Mouse (Mus musculus) limb, embryonic 15.5 days (tissue): Measurements from ENCODE around the gene Myo1b. TPM values are rescaled to one million over a fixed set of nuclear protein-coding genes. Genes with fewer than 3 reads are reported as not detected.
A peak's percentile ranks its signal among the peaks of the same experiment; 100 is the strongest.
"Not testable (repeated sequence)": the region's sequence is repeated elsewhere in the genome, so short reads cannot be mapped to it uniquely, and the experiment has no call there.

ENCODE experiments used
- ATAC-seq: fragments of 200-750 bp; cut with Nextera tagmentation; 2 replicates; pipeline ENCODE4 v1.8.0; 2017; ENCODE audit warnings: low read depth, moderate TSS enrichment; ENCODE audit not compliant: insufficient number of reproducible peaks, low FRiP score, low TSS enrichment
- H3K27ac ChIP-seq: fragments of 300-500 bp; sonication (generic); 2 replicates; pipeline ENCODE4 v1.5.1; 2015; ENCODE audit warnings: moderate library complexity, mild to moderate bottlenecking, inconsistent platforms
- H3K27me3 ChIP-seq: fragments of 300-500 bp; sonication (generic); 2 replicates; pipeline ENCODE4 v1.6.1; 2015; ENCODE audit warnings: inconsistent platforms
- H3K36me3 ChIP-seq: fragments of 300-500 bp; sonication (generic); 2 replicates; pipeline ENCODE4 v1.6.1; 2015; ENCODE audit warnings: inconsistent platforms
- H3K4me1 ChIP-seq: fragments of 300-500 bp; sonication (generic); 2 replicates; pipeline ENCODE4 v1.6.1; 2015; ENCODE audit warnings: inconsistent platforms
- H3K4me2 ChIP-seq: fragments of 300-500 bp; sonication (generic); 2 replicates; pipeline ENCODE4 v1.6.1; 2015; ENCODE audit warnings: mild to moderate bottlenecking, inconsistent platforms
- H3K4me3 ChIP-seq: fragments of 300-500 bp; sonication (generic); 2 replicates; pipeline ENCODE4 v1.5.1; 2015; ENCODE audit warnings: mild to moderate bottlenecking, inconsistent platforms
- H3K9ac ChIP-seq: fragments of 300-500 bp; sonication (generic); 2 replicates; pipeline ENCODE4 v1.6.1; 2015; ENCODE audit warnings: inconsistent platforms
- H3K9me3 ChIP-seq: fragments of 300-500 bp; sonication (generic); 2 replicates; pipeline ENCODE4 v1.6.1; 2016; ENCODE audit warnings: inconsistent platforms
- WGBS: fragments of 180-500 bp; shearing (Covaris S2); methylation state at CpG from one replicate; pipeline ENCODE4 v1.1.7; 2015; 5-methylcytosine and 5-hydroxymethylcytosine counted together
- polyA plus RNA-seq: library from polyadenylated mRNA; unstranded; fragments of >200 nt; fragmentation: Nextera tagmentation; extraction: Ambion mirVana; gene quantifications from 2 replicates; pipeline ENCODE4 v1.2.1, GENCODE M21; 2015

Myo1b gene
- polyA plus RNA-seq, 1 experiment from 2014 or later: 88.9 TPM

- H3K9me3 ChIP-seq, H3K9ac ChIP-seq, H3K36me3 ChIP-seq, H3K4me3 ChIP-seq, H3K27me3 ChIP-seq, H3K27ac ChIP-seq, ATAC-seq, H3K4me2 ChIP-seq: not testable (repeated sequence)
- WGBS: 79% methylated on average over 2 of the region's 2 CpGs
- H3K4me1 ChIP-seq: peaks cover 22% of the 10 kb centered on the region; the same call in 1 of the 2 replicates
Measured at GRCm38 (mm10) chr1:51871234-51871633, 44.6 kb downstream of the Myo1b start.

GRCm38 (mm10) chr1:51862828-51863421, 52.9 kb downstream of the Myo1b start:
- Histone ChIP-seq H3K9ac (no peak overlapping the region), H3K4me3 (no peak overlapping the region), H3K27me3 (no peaks in the 10 kb centered on the region), H3K27ac (no peak overlapping the region), H3K4me2 (no peak overlapping the region), H3K36me3 (no peaks in the 10 kb centered on the region), H3K4me1 (peaks cover 3% of the 10 kb centered on the region; the same call in 1 of the 2 replicates), H3K9me3 (no peaks in the 10 kb centered on the region)
- WGBS: 67% methylated on average over 8 of the region's 8 CpGs
- ATAC-seq: no peak

GRCm38 (mm10) chr1:51860837-51861236, 55.0 kb downstream of the Myo1b start:
- Histone ChIP-seq H3K9me3 (no peaks in the 10 kb centered on the region), H3K9ac (no peak overlapping the region), H3K27me3 (no peaks in the 10 kb centered on the region), H3K27ac (no peak overlapping the region), H3K36me3 (no peaks in the 10 kb centered on the region), H3K4me1 (peaks cover 3% of the 10 kb centered on the region), H3K4me3 (no peak overlapping the region), H3K4me2 (no peak overlapping the region)
- no peak for ATAC-seq
- 70% methylated on average over 10 of the region's 10 CpGs for WGBS

GRCm38 (mm10) chr1:51856946-51857345, 58.9 kb downstream of the Myo1b start:
- Histone ChIP-seq H3K27me3 (no peaks in the 10 kb centered on the region), H3K36me3 (0 out of 2 replicates have a peak, but pooled peaks cover 2% of the 10 kb centered on the region), H3K9me3 (no peaks in the 10 kb centered on the region), H3K4me3 (no peak overlapping the region), H3K27ac (no peak overlapping the region), H3K9ac (no peak overlapping the region), H3K4me2 (no peak overlapping the region), H3K4me1 (no peaks in the 10 kb centered on the region; the same call in 1 of the 2 replicates)
- 79% methylated on average over 4 of the region's 4 CpGs for WGBS
- no peak for ATAC-seq

GRCm38 (mm10) chr1:51856245-51856915, 59.5 kb downstream of the Myo1b start:
- no peak overlapping the region for H3K4me2 ChIP-seq
- no peak overlapping the region for H3K9ac ChIP-seq
- WGBS: 84% methylated on average over 11 of the region's 11 CpGs
- no peaks in the 10 kb centered on the region for H3K27me3 ChIP-seq
- H3K27ac ChIP-seq: no peak overlapping the region
- H3K4me1 ChIP-seq: no peaks in the 10 kb centered on the region; the same call in 1 of the 2 replicates
- H3K9me3 ChIP-seq: no peaks in the 10 kb centered on the region
- ATAC-seq: no peak
- H3K4me3 ChIP-seq: no peak overlapping the region
- 0 out of 2 replicates have a peak, but pooled peaks cover 2% of the 10 kb centered on the region for H3K36me3 ChIP-seq

GRCm38 (mm10) chr1:51855541-51856244, 60.2 kb downstream of the Myo1b start:
- no peak overlapping the region for H3K9ac ChIP-seq
- H3K4me3 ChIP-seq: no peak overlapping the region
- H3K4me2 ChIP-seq: no peak overlapping the region
- ATAC-seq: no peak
- H3K9me3 ChIP-seq: no peaks in the 10 kb centered on the region
- 61% methylated on average over 10 of the region's 10 CpGs for WGBS
- no peak overlapping the region for H3K27ac ChIP-seq
- H3K27me3 ChIP-seq: no peaks in the 10 kb centered on the region
- no peaks in the 10 kb centered on the region; the same call in 1 of the 2 replicates for H3K4me1 ChIP-seq
- H3K36me3 ChIP-seq: 0 out of 2 replicates have a peak, but pooled peaks cover 2% of the 10 kb centered on the region

- Histone ChIP-seq H3K27ac (no peak overlapping the region), H3K9ac (no peak overlapping the region), H3K4me1 (peaks cover 8% of the 10 kb centered on the region; the same call in 1 of the 2 replicates), H3K4me2 (no peak overlapping the region), H3K36me3 (0 out of 2 replicates have a peak, but pooled peaks cover 2% of the 10 kb centered on the region), H3K9me3 (no peaks in the 10 kb centered on the region), H3K27me3 (no peaks in the 10 kb centered on the region), H3K4me3 (no peak overlapping the region)
- 73% methylated on average over 5 of the region's 5 CpGs for WGBS
- no peak for ATAC-seq
Measured at GRCm38 (mm10) chr1:51852314-51852713, 63.6 kb downstream of the Myo1b start.

GRCm38 (mm10) chr1:51849570-51850211, 66.2 kb downstream of the Myo1b start:
- Histone ChIP-seq H3K27me3 (no peaks in the 10 kb centered on the region), H3K27ac (no peak overlapping the region), H3K4me1 (peaks cover 8% of the 10 kb centered on the region; the same call in 1 of the 2 replicates), H3K36me3 (0 out of 2 replicates have a peak, but pooled peaks cover 2% of the 10 kb centered on the region), H3K4me3 (no peak overlapping the region), H3K9me3 (no peaks in the 10 kb centered on the region), H3K4me2 (no peak overlapping the region), H3K9ac (no peak overlapping the region)
- no peak for ATAC-seq
- WGBS: 51% methylated on average over 8 of the region's 8 CpGs

GRCm38 (mm10) chr1:51845264-51846036, 70.4 kb downstream of the Myo1b start:
- H3K4me2 ChIP-seq: no peak overlapping the region
- no peak overlapping the region for H3K9ac ChIP-seq
- H3K36me3 ChIP-seq: no peaks in the 10 kb centered on the region
- peaks cover 16% of the 10 kb centered on the region; the same call in 1 of the 2 replicates for H3K4me1 ChIP-seq
- H3K27me3 ChIP-seq: no peaks in the 10 kb centered on the region
- H3K4me3 ChIP-seq: no peak overlapping the region
- H3K9me3 ChIP-seq: no peaks in the 10 kb centered on the region
- 83% methylated on average over 2 of the region's 2 CpGs for WGBS
- H3K27ac ChIP-seq: no peak overlapping the region
- no peak for ATAC-seq

- Histone ChIP-seq H3K9ac (no peak overlapping the region), H3K36me3 (peaks cover 10% of the 10 kb centered on the region), H3K4me1 (peaks cover 28% of the 10 kb centered on the region), H3K4me2 (no peak overlapping the region), H3K9me3 (no peaks in the 10 kb centered on the region), H3K4me3 (no peak overlapping the region), H3K27me3 (no peaks in the 10 kb centered on the region), H3K27ac (peak overlapping the region; percentile 57; the same call in 1 of the 2 replicates)
- no peak; the same call in 1 of the 2 replicates for ATAC-seq
- WGBS: 55% methylated on average over 11 of the region's 11 CpGs
Measured at GRCm38 (mm10) chr1:51837845-51838623, 77.8 kb downstream of the Myo1b start.
